7 mouse cellular contexts compared by ENCODE assay signal in the genomic region with DNA sequence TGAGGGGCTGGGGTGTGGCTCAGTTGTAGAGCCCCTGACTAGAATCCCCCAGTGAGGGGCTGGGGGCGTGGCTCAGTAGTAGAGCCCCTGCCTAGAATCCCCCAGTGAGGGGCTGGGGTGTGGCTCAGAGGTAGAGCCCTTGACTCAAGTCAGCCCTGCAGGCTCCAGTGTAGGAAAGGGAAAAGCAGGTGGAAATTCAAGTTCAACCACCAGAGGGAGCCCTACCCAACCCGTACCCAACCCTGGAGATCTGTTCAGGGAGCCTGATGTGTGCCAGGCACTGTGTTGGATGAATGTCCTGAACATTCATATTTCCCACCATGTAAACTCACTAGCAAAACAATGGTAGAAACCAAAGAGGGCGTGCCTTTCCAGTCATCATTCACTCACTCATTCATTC.
DNase-seq lines count a peak whose midpoint lies in the region; ATAC-seq and TF ChIP-seq lines count a peak whose summit lies in the region.

No protein-coding gene starts in this region.

- no peak overlapping the region for H3K27ac ChIP-seq in CH12.LX (ENCODE audit: insufficient read depth, low read depth)
- H3K27ac ChIP-seq in heart, postnatal 0 days (ENCODE audit: low read depth), result no peak overlapping the region

- dilution Hi-C loops in CH12.LX (cut with MboI; ENCODE audit: extremely low pct_ligation_motif_present, extremely low pct_unique_long_range_greater_than_20kb, low sequenced_read_pairs), result no loop called here

- no peaks in the 10 kb centered on the region for H3K79me2 ChIP-seq in CH12.LX (replicated peaks; ENCODE audit: control insufficient read depth, extremely low read depth, insufficient read depth, poor library complexity, severe bottlenecking)

- H3K9me3 ChIP-seq in CH12.LX (replicated peaks; ENCODE audit: low read length), result no peaks in the 10 kb centered on the region
- H3K9me3 ChIP-seq in heart, postnatal 0 days (replicated peaks; ENCODE audit: control insufficient read depth, low read length), result no peaks in the 10 kb centered on the region

- peak; percentile 53 for ATAC-seq in heart, postnatal 0 days (ENCODE audit: insufficient read depth, low read depth)

- H3K9ac ChIP-seq in CH12.LX (ENCODE audit: insufficient read depth, low read depth), result no peak overlapping the region
- H3K9ac ChIP-seq in heart, postnatal 0 days (replicated peaks; ENCODE audit: low read depth, low read length), result no peak overlapping the region

- H3K4me3 ChIP-seq in CH12.LX (replicated peaks in 1 of 3; ENCODE audit: low read depth in 2 of 3, low read length in 2 of 3, poor library complexity in 1 of 3), result no peak overlapping the region
- no peak overlapping the region for H3K4me3 ChIP-seq in heart, postnatal 0 days (ENCODE audit: low read depth, low read length)

- H3K4me2 ChIP-seq in CH12.LX (ENCODE audit: insufficient read depth, low read depth, poor library complexity, severe bottlenecking), result no peak overlapping the region
- H3K4me2 ChIP-seq in heart, postnatal 0 days (ENCODE audit: low read depth, low read length), result no peak overlapping the region

- no peaks in the 10 kb centered on the region for H3K36me3 ChIP-seq in CH12.LX (replicated peaks in 1 of 2; ENCODE audit: control insufficient read depth in 1 of 2, insufficient read depth in 1 of 2, low read length in 1 of 2)
- no peaks in the 10 kb centered on the region for H3K36me3 ChIP-seq in heart, postnatal 0 days (replicated peaks; ENCODE audit: control insufficient read depth, insufficient read depth, low read length)

- peak; percentile 59 for TF ChIP-seq RAD21 in CH12.LX (IDR thresholded peaks at IDR 0.05; ENCODE audit: low read depth, low read length)

- TF ChIP-seq EP300 in CH12.LX (IDR thresholded peaks at IDR 0.05; ENCODE audit: low read length), result no peak
- TF ChIP-seq EP300 in heart, postnatal 0 days (IDR thresholded peaks at IDR 0.05; ENCODE audit: low read depth), result no peak

- H3K4me1 ChIP-seq in CH12.LX (ENCODE audit: control insufficient read depth in 1 of 2, insufficient read depth in 2 of 2), result peaks cover 3 to 26% of the 10 kb centered on the region in 2 experiments; a peak in 2 of 4 replicates
- peaks cover 9% of the 10 kb centered on the region; the same call in 1 of the 2 replicates for H3K4me1 ChIP-seq in heart, postnatal 0 days (ENCODE audit: control insufficient read depth, insufficient read depth)

- peak; percentile 73 for DNase-seq in CH12.LX (ENCODE audit: extremely low read depth)
- peak; percentile 90 for DNase-seq in adipocyte (ENCODE audit: low spot score)
- DNase-seq in embryo, embryonic 10 days (ENCODE audit: low spot score), result peak; percentile 58
- DNase-seq in heart, postnatal 0 days (ENCODE audit: low spot score), result peak; percentile 30
- DNase-seq in layer of hippocampus, adult 11-12 months (ENCODE audit: low spot score), result peak; percentile 82
- peak; percentile 86 for DNase-seq in lung, postnatal 36 days
- DNase-seq in right cerebral cortex, postnatal 25 days, result peak; percentile 51

- no peaks in the 10 kb centered on the region for H3K27me3 ChIP-seq in CH12.LX (replicated peaks)
- H3K27me3 ChIP-seq in heart, postnatal 0 days (ENCODE audit: control insufficient read depth, insufficient read depth, low read length), result no peaks in the 10 kb centered on the region

- in situ Hi-C loops in CH12.LX (cut with MboI; ENCODE audit: low pct_ligation_motif_present, low pct_unique_long_range_greater_than_20kb, low sequenced_read_pairs), result loop anchor here (5.0 to 10.0 kb wide), 2 partner anchors 100 to 228 kb away; no protein-coding TSS in a partner anchor

- WGBS in heart, postnatal 0 days, result 32% methylated on average over 3 of the region's 3 CpGs

- no peak for TF ChIP-seq POLR2A in CH12.LX (IDR thresholded peaks at IDR 0.05; ENCODE audit: low read depth, low read length)

- peak; percentile 81 to 84 for TF ChIP-seq CTCF in CH12.LX (conservative IDR thresholded peaks at IDR 0.05 in 1 of 2, IDR thresholded peaks at IDR 0.05 in 1 of 2; ENCODE audit: low read depth in 2 of 2, low read length in 2 of 2)
- peak; percentile 68 for TF ChIP-seq CTCF in heart, postnatal 0 days (IDR thresholded peaks at IDR 0.05; ENCODE audit: low read depth)

TF ChIP-seq in CH12.LX, 34 proteins besides CTCF, POLR2A, EP300 and RAD21:
- no peak for TF ChIP-seq MAFK (IDR thresholded peaks at IDR 0.05; ENCODE audit: insufficient replicate concordance, low read length)
- TF ChIP-seq BHLHE40 (IDR thresholded peaks at IDR 0.05; ENCODE audit: low read depth, low read length), result no peak
- no peak for TF ChIP-seq USF2 (conservative IDR thresholded peaks at IDR 0.05; ENCODE audit: low read depth, low read length)
- TF ChIP-seq NELFE (IDR thresholded peaks at IDR 0.05; ENCODE audit: low read depth, low read length), result 0 out of 2 replicates have a peak, but pooled peaks have one; percentile 25
- no peak for TF ChIP-seq SIN3A (IDR thresholded peaks at IDR 0.05; ENCODE audit: low read length)
- no peak for TF ChIP-seq GABPA (IDR thresholded peaks at IDR 0.05; ENCODE audit: insufficient replicate concordance, low read depth, low read length)
- TF ChIP-seq HCFC1 (IDR thresholded peaks at IDR 0.05; ENCODE audit: low read depth, low read length), result no peak
- TF ChIP-seq RCOR1 (conservative IDR thresholded peaks at IDR 0.05; ENCODE audit: low read depth, low read length), result no peak
- no peak for TF ChIP-seq ZNF384 (IDR thresholded peaks at IDR 0.05; ENCODE audit: low read depth, low read length)
- peak; percentile 49; the same call in 1 of the 2 replicates for TF ChIP-seq MYC (IDR thresholded peaks at IDR 0.05; ENCODE audit: low read depth, low read length)
- peak; percentile 87 for TF ChIP-seq SMC3 (IDR thresholded peaks at IDR 0.05; ENCODE audit: low read depth, low read length)
- no peak for TF ChIP-seq ZMIZ1 (IDR thresholded peaks at IDR 0.05; ENCODE audit: low read depth, low read length)
- 0 out of 2 replicates have a peak, but pooled peaks have one; percentile 27 for TF ChIP-seq MAX (IDR thresholded peaks at IDR 0.05; ENCODE audit: low read length)
- TF ChIP-seq ELF1 (IDR thresholded peaks at IDR 0.05; ENCODE audit: low read depth, low read length), result no peak

Comparison
In these comparisons a context has a peak if more than half of its experiments do, and no peak if none do; other contexts are left out.
1. DNase-seq: peak in every context shown above with its lines; median percentile 90 in adipocyte; 86 in lung, postnatal 36 days; 82 in layer of hippocampus, adult 11-12 months; 73 in CH12.LX; 58 in embryo, embryonic 10 days; 51 in right cerebral cortex, postnatal 25 days; 30 in heart, postnatal 0 days.